Mouse (Mus musculus) ES-E14 (cell line): Measurements from ENCODE around the gene Gsg1l. TPM values are rescaled to one million over a fixed set of nuclear protein-coding genes. Genes with fewer than 3 reads are reported as not detected.

ENCODE experiments used
- DNase-seq: peaks from one replicate; pipeline ENCODE4 v3.0.0-alpha.2; 2013; ENCODE audit warnings: low read depth, low spot score
- H3K27ac ChIP-seq: 2 replicates; pipeline ENCODE4 v1.5.1; 2012; ENCODE audit warnings: low read depth, mild to moderate bottlenecking, low read length, moderate library complexity, mixed read lengths; ENCODE audit not compliant: poor library complexity, insufficient read depth, severe bottlenecking
- H3K36me3 ChIP-seq: 2 replicates; pipeline ENCODE4 v1.6.1; 2012; ENCODE audit warnings: mild to moderate bottlenecking, low read length, moderate library complexity, mixed read lengths; ENCODE audit not compliant: control insufficient read depth, poor library complexity, insufficient read depth, severe bottlenecking
- H3K4me1 ChIP-seq, 2 experiments: fragments of 150-350 bp in 1 of 2; sonication (generic) in 1 of 2; 2 replicates each; pipeline ENCODE4 v1.6.1; 2012; ENCODE audit warnings: low read length in 2 of 2, mild to moderate bottlenecking in 1 of 2, mixed read lengths in 1 of 2; ENCODE audit not compliant: control insufficient read depth in 2 of 2, insufficient read depth in 2 of 2, poor library complexity in 1 of 2
- H3K4me3 ChIP-seq, 2 experiments: fragments of 150-350 bp in 1 of 2; sonication (generic) in 1 of 2; 2 replicates each; pipeline ENCODE4 v1.5.1; 2012; ENCODE audit warnings: low read length in 2 of 2, low read depth in 1 of 2, mild to moderate bottlenecking in 1 of 2, mixed read lengths in 1 of 2; ENCODE audit not compliant: insufficient read depth in 1 of 2, poor library complexity in 1 of 2, severe bottlenecking in 1 of 2
- H3K9ac ChIP-seq: 2 replicates; pipeline ENCODE4 v1.6.1; 2012; ENCODE audit warnings: low read depth, mild to moderate bottlenecking, low read length, mixed read lengths; ENCODE audit not compliant: poor library complexity, insufficient read depth, severe bottlenecking
- H3K9me3 ChIP-seq: fragments of 150-350 bp; sonication (generic); 2 replicates; pipeline ENCODE4 v1.6.1; 2012; ENCODE audit warnings: low read depth, mild to moderate bottlenecking, low read length; ENCODE audit not compliant: control insufficient read depth, insufficient read depth
- CHD2 ChIP-seq: IDR thresholded peaks from 2 replicates; pipeline ENCODE4 v1.6.1; 2014; ENCODE audit warnings: mild to moderate bottlenecking, low read depth, low read length, inconsistent platforms
- HCFC1 ChIP-seq: IDR thresholded peaks from 2 replicates; pipeline ENCODE4 v1.6.1; 2012; ENCODE audit warnings: low read length, inconsistent platforms, borderline replicate concordance; ENCODE audit not compliant: insufficient read depth
- MAFK ChIP-seq: IDR thresholded peaks from 2 replicates; pipeline ENCODE4 v1.6.1; 2014; ENCODE audit warnings: mild to moderate bottlenecking, low read depth, low read length, inconsistent platforms; ENCODE audit not compliant: insufficient read depth
- ZC3H11A ChIP-seq: IDR thresholded peaks from 2 replicates; pipeline ENCODE4 v1.6.1; 2012; ENCODE audit warnings: low read depth, mild to moderate bottlenecking, inconsistent platforms, low read length, borderline replicate concordance
- ZNF384 ChIP-seq: IDR thresholded peaks from 2 replicates; pipeline ENCODE4 v1.6.1; 2012; ENCODE audit warnings: low read depth, low read length, inconsistent platforms
- in situ Hi-C, 2 experiments: fragments of 600-800 bp; cut with MboI; formaldehyde crosslinking; loops; one replicate each; pipeline ENCODE4 v1.15.1; 2025; ENCODE audit warnings: low sequenced_read_pairs in 2 of 2, inconsistent platforms in 1 of 2; ENCODE audit not compliant: unreplicated experiment in 2 of 2
- total RNA-seq: library from RNA; depleted of rRNA; stranded (reverse); fragments of 300-350 nt; gene quantifications from 2 replicates; pipeline ENCODE4 v1.2.3, GENCODE M21; 2012

Gsg1l gene
- total RNA-seq, 1 experiment, result not detected

DNA sequence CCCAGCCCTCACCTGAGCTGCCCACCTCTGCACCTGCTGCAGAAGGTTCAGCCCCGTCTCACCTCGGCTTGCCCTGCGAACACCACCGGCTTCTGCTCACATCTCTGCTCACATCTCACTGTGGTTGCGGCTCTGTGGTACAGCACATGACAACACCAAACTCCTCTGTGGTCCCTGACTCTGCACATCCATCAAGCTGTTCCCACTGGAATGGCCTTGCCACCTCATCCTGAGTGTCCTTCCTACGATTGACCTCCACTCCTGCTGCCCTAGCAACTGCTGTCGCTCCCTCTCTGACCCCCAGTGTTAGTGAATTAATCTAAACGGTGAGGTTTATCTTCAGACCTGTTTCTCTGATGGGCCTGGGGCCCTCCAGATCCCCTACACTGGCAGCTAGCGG lies 2.9 kb upstream of the Gsg1l start:
- Histone ChIP-seq H3K4me1 (no peaks in the 10 kb centered on the region), H3K27ac (no peak overlapping the region), H3K9ac (no peak overlapping the region), H3K36me3 (no peaks in the 10 kb centered on the region), H3K9me3 (no peaks in the 10 kb centered on the region), H3K4me3 (no peak overlapping the region)
- in situ Hi-C loops, result no loop called here
- TF ChIP-seq CHD2 (no peak), MAFK (no peak), ZNF384 (no peak), HCFC1 (no peak), ZC3H11A (no peak)
- no peak for DNase-seq

DNA sequence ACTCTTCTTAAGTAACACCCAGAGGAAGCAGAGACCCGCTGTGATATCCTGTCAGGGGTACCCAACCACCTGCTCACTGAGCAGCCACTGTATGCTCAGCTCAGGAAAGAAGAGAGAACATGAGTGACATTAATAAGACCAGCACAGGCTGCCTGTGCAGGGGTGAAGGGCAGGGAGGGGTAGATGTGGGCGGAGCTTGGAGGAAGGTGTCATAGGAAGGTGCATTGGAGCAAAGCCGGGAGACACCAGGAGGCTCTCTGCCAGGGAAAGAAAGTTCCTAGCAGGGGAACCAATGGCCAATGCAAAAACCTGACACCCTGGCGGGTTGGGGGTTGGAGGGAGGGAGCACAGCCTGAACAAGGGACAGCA lies 1.8 kb upstream of the Gsg1l start:
- H3K4me1 ChIP-seq, result no peaks in the 10 kb centered on the region
- no peak overlapping the region for H3K4me3 ChIP-seq
- no peak for DNase-seq
- no peak overlapping the region for H3K9ac ChIP-seq
- H3K9me3 ChIP-seq, result no peaks in the 10 kb centered on the region
- in situ Hi-C loops, result no loop called here
- TF ChIP-seq ZC3H11A (no peak), ZNF384 (no peak), CHD2 (no peak), MAFK (no peak), HCFC1 (no peak)
- no peaks in the 10 kb centered on the region for H3K36me3 ChIP-seq
- no peak overlapping the region for H3K27ac ChIP-seq

DNA sequence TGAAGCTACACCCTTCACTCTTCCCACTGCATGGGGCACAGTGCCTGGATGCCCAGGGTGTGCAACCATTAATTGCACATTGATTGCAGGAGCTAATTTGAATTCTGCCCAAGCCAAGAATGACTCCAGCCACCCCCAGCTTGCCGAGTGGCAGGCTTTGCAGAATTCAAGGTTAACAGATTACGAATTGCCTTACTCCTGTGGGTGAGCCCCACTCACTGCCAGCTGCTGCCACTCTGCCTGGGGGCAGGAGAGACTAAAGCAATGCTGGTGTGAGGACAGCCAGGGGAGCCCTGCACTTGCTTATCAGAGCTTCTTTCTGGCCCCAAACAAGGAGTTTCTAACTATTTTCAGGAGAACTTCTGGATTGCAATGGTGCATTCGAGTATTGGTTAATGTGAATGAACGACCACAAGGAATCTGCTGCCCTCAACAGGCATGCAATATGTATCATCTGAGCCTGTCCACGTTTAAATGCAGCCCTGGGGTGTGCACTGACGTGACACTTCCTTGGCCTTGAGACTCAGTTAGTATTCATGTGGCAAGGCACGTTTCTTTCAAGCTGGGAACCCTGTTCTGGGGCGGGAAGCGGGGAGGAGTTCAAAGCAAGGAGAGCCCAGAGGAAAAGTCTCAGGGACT lies 1.2 kb upstream of the Gsg1l start:
- DNase-seq, result no peak
- Histone ChIP-seq H3K4me1 (no peaks in the 10 kb centered on the region), H3K27ac (no peak overlapping the region), H3K4me3 (no peak overlapping the region), H3K9ac (no peak overlapping the region), H3K9me3 (no peaks in the 10 kb centered on the region), H3K36me3 (no peaks in the 10 kb centered on the region)
- in situ Hi-C loops, result no loop called here
- TF ChIP-seq ZNF384, result no peak
- TF ChIP-seq HCFC1, result no peak
- TF ChIP-seq MAFK, result no peak
- no peak for TF ChIP-seq ZC3H11A
- no peak for TF ChIP-seq CHD2

DNA sequence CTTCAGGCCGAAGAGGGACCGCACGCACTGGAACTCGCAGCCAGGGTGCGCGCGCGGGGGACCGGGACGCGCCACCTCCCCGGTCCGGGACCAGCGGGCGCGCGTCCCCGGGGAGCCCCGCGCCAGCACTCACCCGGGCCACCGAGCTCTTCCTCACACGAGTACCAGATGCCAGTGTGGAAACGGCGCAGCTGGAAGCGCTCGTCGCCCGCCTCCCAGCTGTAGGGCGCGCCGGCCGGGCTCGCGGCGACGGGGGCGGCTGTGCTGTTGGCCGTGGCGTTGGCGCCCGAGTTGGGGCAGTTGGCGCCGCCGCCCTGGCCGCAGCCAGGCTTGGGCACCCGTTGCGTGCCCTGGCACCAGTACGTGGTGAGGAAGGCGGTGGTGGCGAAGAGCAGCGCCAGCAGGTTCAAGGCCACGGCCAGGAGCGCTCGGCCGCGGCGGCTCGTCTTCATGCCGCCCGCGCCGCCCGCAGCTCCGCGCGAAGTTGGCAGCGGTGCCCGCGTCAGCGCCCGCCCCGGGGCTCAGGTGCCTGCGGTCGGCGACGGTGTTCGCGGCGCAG lies 405 bp downstream of the Gsg1l start:
- Histone ChIP-seq H3K27ac (no peak overlapping the region), H3K4me1 (no peaks in the 10 kb centered on the region), H3K9me3 (no peaks in the 10 kb centered on the region), H3K9ac (peak overlapping the region; percentile 54; the same call in 1 of the 2 replicates), H3K4me3 (peak overlapping the region; percentile 65 to 72), H3K36me3 (no peaks in the 10 kb centered on the region)
- in situ Hi-C loops, result no loop called here
- no peak for DNase-seq
- TF ChIP-seq ZC3H11A, result no peak
- no peak for TF ChIP-seq HCFC1
- no peak for TF ChIP-seq ZNF384
- TF ChIP-seq MAFK, result no peak
